Mouse (Mus musculus) adipocyte (in vitro differentiated cells): ENCODE measurements around the gene Msl1.

ENCODE experiments used
- DNase-seq: peaks from one replicate; pipeline ENCODE4 v3.0.0-alpha.2; 2016; ENCODE audit warnings: low spot score

Msl1 gene

GRCm38 (mm10) chr11:98776843-98777590, 18.3 kb upstream of the Msl1 start:
- DNase-seq, result peak; percentile 83

DNA sequence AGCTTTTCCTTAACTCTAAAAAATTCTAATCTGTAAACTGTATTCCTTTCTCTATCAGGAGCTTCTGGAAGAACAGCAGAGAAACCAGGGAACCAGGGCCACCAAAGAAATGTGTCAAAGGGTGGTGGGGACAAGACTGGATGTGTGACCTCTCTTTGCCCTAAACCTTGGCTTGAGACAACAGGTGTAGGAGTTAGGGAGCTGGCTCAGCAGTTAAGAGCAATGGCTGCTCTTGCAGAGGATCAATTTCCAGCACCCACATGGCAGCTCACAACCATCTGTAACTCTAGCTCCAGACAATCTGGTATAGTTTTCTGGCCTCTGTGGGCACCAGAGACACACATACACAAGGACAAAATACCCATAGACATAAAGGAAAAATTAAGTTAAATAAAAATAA, 17.4 kb upstream of the Msl1 start:
- no peak for DNase-seq

GRCm38 (mm10) chr11:98781851-98782512, 13.3 kb upstream of the Msl1 start:
- DNase-seq, result peak; percentile 50

DNA sequence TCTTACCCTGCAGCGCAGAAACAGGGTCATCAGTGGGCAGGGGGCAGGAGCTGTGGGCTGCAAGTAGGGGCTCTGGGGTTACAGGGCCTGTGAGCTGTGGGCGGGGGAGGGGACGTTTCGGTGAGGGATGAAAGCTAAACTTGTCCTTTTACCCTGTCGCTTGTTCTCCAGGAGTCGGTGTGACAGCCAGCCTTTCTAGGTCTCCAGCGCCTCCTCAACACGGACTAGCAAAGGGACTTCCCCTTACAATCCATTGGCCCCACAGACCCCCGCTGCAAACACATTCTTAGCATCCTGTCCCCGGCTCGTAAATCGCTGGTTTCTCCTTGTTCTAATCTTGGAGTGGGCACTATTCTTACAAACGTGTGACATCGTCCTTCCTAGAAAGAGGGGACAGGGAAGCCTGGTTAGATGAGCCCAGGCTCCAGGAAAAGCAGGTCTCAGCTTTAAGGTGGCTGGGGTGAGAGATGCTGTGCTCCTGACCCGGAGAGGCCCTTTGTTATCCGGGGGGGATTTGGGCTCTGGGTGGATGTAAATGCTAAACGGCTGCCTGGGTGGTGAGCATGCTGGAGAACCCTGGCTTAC, 12.6 kb upstream of the Msl1 start:
- peak; percentile 29 for DNase-seq

DNA sequence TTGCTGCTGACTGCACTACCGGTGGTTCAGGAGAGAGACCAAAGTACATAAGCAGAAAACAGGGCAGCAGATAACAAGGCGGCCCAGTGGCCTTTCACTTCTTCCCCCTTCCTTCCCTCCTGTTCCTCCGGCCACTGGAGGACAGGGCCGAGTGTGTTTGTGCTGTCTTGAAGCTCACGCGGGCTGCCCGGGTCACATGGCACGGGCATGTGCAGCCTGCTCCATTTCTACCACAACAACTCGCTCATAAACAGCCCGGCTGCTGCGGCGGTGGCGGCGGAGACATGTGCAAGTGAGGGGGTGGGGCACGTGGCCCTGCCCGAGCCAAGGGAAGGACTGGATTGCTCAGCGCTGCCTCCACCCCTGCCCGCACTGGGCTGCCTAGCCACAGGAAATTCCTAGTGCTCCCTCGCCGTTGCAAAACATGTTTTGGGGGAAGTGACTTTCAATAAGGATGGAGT, 12.1 kb upstream of the Msl1 start:
- peak; percentile 98 for DNase-seq

- peak; percentile 55 for DNase-seq
Measured at GRCm38 (mm10) chr11:98784139-98784538, 11.2 kb upstream of the Msl1 start.

DNA sequence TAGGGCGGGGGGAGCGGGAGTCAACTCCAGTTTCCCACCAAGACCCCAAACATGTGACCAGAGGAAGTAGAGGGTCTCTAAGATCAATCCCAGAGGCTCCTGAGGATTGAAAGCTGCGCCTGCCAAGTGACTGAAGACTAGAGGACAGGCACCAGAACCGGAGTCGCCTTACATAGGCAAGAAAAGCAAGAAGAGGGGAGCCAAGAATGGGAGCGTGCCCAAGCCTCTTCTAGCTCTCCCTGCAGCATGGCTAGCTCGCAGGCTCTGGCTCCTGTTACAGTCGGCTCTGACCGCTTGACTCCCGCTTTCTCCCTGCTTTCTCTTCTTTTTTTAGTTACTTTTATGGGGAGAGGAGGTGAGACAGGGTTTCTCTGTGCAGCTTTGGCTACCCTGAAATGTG, 10.1 kb upstream of the Msl1 start:
- DNase-seq, result peak; percentile 29

DNA sequence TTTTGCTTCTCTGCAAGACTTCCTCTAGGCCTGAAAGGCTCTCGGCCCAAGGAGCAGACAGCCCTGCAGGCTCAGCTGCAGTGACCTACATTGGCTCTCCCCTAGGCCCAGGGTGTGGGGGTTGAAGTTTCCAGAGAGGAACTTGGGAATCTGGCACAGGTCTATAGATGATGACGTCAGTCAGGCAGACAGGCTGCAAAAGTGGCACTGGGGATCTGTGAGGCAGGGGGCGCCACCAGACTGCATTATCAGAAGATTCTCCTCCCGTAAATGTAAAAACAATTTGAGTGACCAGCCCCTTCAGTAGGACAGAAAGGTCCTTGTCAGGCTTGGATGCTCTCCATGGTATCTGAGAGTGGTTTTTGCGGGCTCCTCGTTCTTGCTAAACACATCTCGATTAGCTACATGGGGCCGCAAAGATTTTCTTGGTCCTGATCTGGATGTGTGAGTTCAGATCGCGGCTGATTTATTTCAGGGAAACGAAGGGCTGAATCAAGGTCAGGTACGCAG, 9.5 kb upstream of the Msl1 start:
- peak; percentile 95 for DNase-seq

DNA sequence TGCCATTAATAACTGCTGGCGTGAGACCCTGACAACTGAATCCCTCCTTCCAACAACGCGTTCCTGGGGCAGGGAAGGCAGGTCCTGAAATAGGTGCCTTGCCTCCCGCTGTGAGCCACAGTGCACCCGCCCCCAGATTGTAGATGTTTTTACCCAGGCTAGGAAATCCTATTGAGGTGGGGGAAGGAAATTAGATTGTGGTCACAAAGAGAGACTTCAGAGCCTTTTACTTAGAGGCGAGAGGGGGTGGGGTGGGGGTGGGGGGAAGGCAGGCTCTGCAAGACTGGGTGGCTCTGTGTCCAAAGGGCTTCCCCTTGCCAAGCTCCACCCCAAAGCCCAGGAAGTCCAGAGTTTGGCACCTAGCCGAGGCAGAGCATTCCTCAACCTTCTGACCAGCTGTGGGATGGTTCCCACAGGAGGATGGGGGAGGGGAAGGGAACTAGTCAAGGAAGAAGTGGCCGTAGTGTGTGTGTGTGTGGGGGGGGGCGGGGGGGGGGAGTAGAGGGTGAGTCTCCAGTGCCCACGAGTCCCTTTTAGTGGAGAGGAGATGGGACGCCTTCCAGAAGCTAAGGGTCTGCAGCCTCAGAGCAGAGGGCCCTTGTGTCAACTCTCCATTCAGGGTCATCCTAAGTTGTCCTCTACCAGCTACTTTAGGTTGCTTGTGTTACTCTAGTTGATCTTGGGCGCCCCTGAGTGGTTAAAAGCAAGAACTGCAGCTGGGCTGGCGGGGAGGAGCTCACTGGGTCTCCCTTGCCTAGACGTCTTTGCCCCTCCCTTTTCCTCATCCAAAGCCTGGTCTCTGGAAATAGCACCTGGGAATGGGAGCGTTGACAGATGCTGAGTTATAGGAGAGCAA, 8.7 kb upstream of the Msl1 start:
- peak; percentile 100 for DNase-seq

GRCm38 (mm10) chr11:98787229-98787628, 8.1 kb upstream of the Msl1 start:
- DNase-seq, result no peak

DNA sequence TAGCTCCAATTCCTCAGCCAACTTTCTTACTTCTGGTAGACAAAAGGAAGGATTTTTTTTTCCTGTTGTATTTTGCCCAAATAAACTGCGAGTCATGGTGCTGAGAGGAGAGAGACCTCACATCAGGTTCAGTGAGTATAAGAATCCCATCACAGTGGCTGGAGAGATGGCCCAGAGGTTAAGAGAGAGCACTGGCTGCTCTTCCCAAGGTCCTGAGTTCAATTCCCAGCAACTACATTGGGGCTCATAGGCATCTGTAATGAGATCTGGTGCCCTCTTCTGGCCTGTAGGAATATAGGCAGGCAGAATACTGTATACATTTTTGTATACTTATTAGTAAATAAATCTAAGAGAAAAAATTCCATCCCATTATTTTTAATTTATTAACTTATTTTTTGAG, 7.6 kb upstream of the Msl1 start:
- peak; percentile 49 for DNase-seq

DNA sequence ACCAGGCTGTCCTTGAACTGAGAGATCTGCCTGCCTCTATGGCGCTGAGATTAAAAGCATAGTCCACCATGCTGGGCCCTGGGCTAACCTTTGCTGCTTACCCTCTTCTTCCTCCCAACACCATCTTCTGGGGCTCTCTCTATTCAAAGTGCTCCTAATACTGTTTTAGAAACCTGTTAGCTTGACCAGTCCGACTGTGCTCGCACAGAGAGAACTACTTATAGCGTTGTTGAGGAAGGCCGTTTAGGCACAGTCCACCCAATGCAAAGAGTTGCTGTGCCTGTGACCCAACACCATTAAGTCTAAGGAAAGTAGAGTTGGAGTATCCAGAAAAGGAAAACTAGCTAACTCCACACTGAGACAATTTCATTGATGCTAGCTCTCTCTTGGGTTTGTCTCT, 7.2 kb upstream of the Msl1 start:
- no peak for DNase-seq

DNA sequence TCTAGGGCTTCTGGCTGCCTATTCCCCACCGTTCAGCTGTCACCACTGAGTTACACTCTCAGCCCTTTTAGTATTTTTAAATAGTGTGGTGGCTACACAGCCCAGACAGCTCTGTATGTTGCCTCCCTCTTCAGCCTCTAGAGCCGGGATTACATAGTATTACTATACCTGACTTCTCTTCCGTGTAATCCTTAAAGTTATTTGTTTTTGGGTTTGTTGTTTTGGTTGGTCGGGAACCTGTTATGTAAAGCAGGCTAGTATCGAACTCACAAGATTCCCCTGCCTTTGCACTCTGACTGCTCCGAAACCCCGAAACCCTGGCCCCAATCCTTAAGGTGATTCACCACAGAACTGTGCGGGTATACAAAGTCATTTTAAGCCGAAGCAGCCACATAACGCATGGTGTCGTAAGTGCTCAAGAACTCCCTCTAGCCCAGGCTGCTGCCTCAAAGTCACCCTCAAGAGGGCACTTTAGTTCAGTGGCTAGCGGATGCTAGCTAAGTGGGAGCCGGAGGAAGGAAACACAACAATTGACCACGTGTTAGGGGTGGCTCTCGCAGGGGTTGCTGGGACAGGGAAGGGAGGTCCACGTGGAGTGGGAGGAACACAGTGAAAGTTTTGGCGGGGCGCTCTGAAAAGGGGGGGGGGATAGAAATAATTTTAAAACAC, 6.6 kb upstream of the Msl1 start:
- peak; percentile 89 for DNase-seq

- DNase-seq, result no peak
Measured at GRCm38 (mm10) chr11:98789219-98789807, 6.0 kb upstream of the Msl1 start.

- no peak for DNase-seq
Measured at GRCm38 (mm10) chr11:98789824-98790223, 5.5 kb upstream of the Msl1 start.

- DNase-seq, result no peak
Measured at GRCm38 (mm10) chr11:98790631-98791205, 4.6 kb upstream of the Msl1 start.

DNA sequence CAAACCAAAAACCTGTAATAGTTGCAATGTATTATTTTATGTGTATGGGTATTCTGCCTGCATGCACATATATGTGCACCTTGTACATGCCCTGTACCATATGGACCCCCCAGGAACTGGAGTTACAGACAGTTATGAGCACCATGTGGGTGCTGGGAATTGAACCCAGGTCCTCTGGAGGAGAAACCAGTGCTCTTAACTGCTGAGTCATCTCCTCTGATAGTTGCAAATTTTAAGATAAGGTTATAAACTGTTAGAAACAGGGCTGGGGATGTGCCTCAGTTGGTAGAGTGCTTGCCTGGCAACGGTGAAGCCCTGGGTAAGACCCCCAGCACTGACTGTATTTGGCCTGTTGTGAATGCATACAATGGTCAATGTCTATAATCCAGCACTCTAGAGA, 3.9 kb upstream of the Msl1 start:
- DNase-seq, result no peak

DNA sequence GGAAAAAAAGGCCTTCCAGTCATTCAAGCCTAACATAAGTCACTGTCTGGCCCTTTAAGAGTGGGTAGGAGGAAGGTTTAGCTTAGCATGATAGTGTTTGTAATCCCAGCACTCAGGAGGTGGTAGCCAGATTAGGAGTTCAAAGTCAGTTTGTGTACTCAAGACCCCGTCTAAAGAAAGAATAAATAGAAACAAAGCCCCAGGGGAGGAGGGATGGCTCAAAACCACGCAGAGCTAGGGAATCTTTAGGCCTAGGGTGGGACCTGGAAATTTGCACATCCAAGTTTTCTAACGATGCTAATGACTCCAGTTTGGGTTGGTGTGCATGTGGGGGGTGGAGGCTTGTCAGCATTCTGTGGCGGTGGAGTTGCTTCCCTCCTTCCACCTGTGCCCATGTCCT, 3.2 kb upstream of the Msl1 start:
- no peak for DNase-seq

- DNase-seq, result peak; percentile 81
Measured at GRCm38 (mm10) chr11:98794469-98795014, 774 bp upstream of the Msl1 start.

- DNase-seq, result peak; percentile 38
Measured at GRCm38 (mm10) chr11:98795714-98796514, 598 bp downstream of the Msl1 start.
